Mouse (Mus musculus): ENCODE results near the gene Tspyl4.
"Not testable (repeated sequence)": the region's sequence is repeated elsewhere in the genome, so short reads cannot be mapped to it uniquely, and the experiment has no call there.

The Tspyl4 gene

GRCm38 (mm10) chr10:34297299-34297979 lies at the start of gene Tspyl4:
Gene Tspyl4, plus strand, starts transcription at chr10:34297442.
- peak; percentile 93 for DNase-seq

- no peak for DNase-seq
Observed at GRCm38 (mm10) chr10:34247757-34248156, 49.5 kb upstream of the Tspyl4 start.

- no peak for DNase-seq
Observed at GRCm38 (mm10) chr10:34249594-34249993, 47.6 kb upstream of the Tspyl4 start.

- not testable (repeated sequence) for DNase-seq
Observed at GRCm38 (mm10) chr10:34252833-34253232, 44.4 kb upstream of the Tspyl4 start.

GRCm38 (mm10) chr10:34265106-34265505 lies 32.1 kb upstream of the Tspyl4 start:
- no peak for DNase-seq

GRCm38 (mm10) chr10:34267312-34268070 lies 29.8 kb upstream of the Tspyl4 start:
- DNase-seq: no peak

- no peak for DNase-seq
Observed at GRCm38 (mm10) chr10:34271681-34272080, 25.6 kb upstream of the Tspyl4 start.

- DNase-seq: peak; percentile 66
Observed at GRCm38 (mm10) chr10:34280591-34281175, 16.6 kb upstream of the Tspyl4 start.

- no peak for DNase-seq
Observed at GRCm38 (mm10) chr10:34281211-34281961, 15.9 kb upstream of the Tspyl4 start.

- peak; percentile 99 for DNase-seq
Observed at GRCm38 (mm10) chr10:34281962-34282388, 15.3 kb upstream of the Tspyl4 start, which contains the start of gene Tspyl1. Gene Tspyl1, plus strand, starts transcription at chr10:34282190.

- DNase-seq: peak; percentile 56
Observed at GRCm38 (mm10) chr10:34282420-34283238, 14.6 kb upstream of the Tspyl4 start.

- DNase-seq: no peak
Observed at GRCm38 (mm10) chr10:34296911-34297298, 337 bp upstream of the Tspyl4 start.

GRCm38 (mm10) chr10:34297980-34298753 lies 925 bp downstream of the Tspyl4 start:
- no peak for DNase-seq

GRCm38 (mm10) chr10:34300368-34300767 lies 3.1 kb downstream of the Tspyl4 start:
- no peak for DNase-seq

GRCm38 (mm10) chr10:34307070-34307469 lies 9.8 kb downstream of the Tspyl4 start:
- DNase-seq: no peak

- DNase-seq: no peak
Observed at GRCm38 (mm10) chr10:34309915-34310685, 12.9 kb downstream of the Tspyl4 start.

- no peak for DNase-seq
Observed at GRCm38 (mm10) chr10:34312536-34312935, 15.3 kb downstream of the Tspyl4 start.

GRCm38 (mm10) chr10:34316571-34317216 lies 19.5 kb downstream of the Tspyl4 start:
- DNase-seq: no peak

- DNase-seq: no peak
Observed at GRCm38 (mm10) chr10:34317217-34317606, 20.0 kb downstream of the Tspyl4 start.

GRCm38 (mm10) chr10:34320809-34321208 lies 23.6 kb downstream of the Tspyl4 start:
- DNase-seq: no peak
